Mouse (Mus musculus): Measurements from ENCODE around the gene Zfp39. TPM values are rescaled to one million over a fixed set of nuclear protein-coding genes. Genes with fewer than 3 reads are reported as not detected.
"Not testable (repeated sequence)": the region's sequence is repeated elsewhere in the genome, so short reads cannot be mapped to it uniquely, and the experiment has no call there.

Gene Zfp39
- total RNA-seq, 1 experiment, result 3.0 TPM

DNA sequence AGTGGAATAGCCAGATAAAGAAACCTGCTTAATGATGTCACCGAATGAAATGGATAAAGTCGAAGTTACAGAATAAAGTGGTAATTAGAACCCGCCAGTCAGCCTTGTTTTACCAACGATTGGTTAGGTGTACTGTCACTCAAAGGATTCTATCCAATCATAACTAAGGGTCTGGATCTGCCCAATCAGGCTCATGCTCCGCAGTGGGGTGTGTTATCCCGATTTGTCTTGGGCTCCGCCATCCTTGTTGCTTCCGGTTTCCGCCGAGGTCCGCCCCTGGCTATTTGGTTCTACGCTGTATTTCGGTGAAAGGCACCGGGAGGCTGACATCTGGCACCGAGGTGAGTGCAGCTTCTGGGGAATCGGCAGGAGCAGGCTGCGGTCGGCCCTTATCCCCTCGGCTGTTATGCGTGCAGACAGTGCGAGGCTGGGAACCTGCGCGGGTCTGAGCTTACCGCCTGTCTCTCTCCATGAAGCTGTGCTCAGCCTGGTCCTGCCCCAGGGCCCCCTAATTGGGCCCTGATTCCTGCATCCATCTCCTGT, 57.0 kb downstream of the Zfp39 start, which contains the start of gene Gm12258:
TSS of gene Gm12258 (plus strand) at position 240 of the 543 bp plus-strand sequence.
- Histone ChIP-seq H3K4me3 (ENCODE audit: insufficient read depth in 1 of 2, low read depth in 1 of 2, low read length in 2 of 2, poor library complexity in 1 of 2, severe bottlenecking in 1 of 2) (peak within 1 kb of the TSS; percentile 72 to 90), H3K27ac (ENCODE audit: insufficient read depth, low read depth, low read length, poor library complexity, severe bottlenecking) (no peak within 1 kb of the TSS), H3K36me3 (ENCODE audit: control insufficient read depth, insufficient read depth, low read length, poor library complexity, severe bottlenecking) (no peaks in the 10 kb centered on the region), H3K9me3 (ENCODE audit: control insufficient read depth, insufficient read depth, low read depth, low read length) (no peaks in the 10 kb centered on the region), H3K9ac (ENCODE audit: insufficient read depth, low read depth, low read length, poor library complexity, severe bottlenecking) (peak within 1 kb of the TSS; percentile 70), H3K4me1 (ENCODE audit: control insufficient read depth in 2 of 2, insufficient read depth in 2 of 2, low read length in 2 of 2, poor library complexity in 1 of 2) (no peaks in the 10 kb centered on the region)
- no peak for TF ChIP-seq ZC3H11A (IDR thresholded peaks at IDR 0.05; ENCODE audit: borderline replicate concordance, low read depth, low read length)
- 0 out of 2 replicates have a peak, but pooled peaks have one; percentile 21 for TF ChIP-seq HCFC1 (IDR thresholded peaks at IDR 0.05; ENCODE audit: borderline replicate concordance, insufficient read depth, low read length)
- no peak for TF ChIP-seq MAFK (IDR thresholded peaks at IDR 0.05; ENCODE audit: insufficient read depth, low read depth, low read length)
- peak; percentile 96 for TF ChIP-seq CHD2 (IDR thresholded peaks at IDR 0.05; ENCODE audit: low read depth, low read length)
- TF ChIP-seq ZNF384 (IDR thresholded peaks at IDR 0.05; ENCODE audit: low read depth, low read length), result no peak
- peak; percentile 99 for DNase-seq (ENCODE audit: low read depth, low spot score)
- in situ Hi-C loops (cut with MboI; ENCODE audit: low sequenced_read_pairs in 2 of 2, unreplicated experiment in 2 of 2), result no loop called here

DNA sequence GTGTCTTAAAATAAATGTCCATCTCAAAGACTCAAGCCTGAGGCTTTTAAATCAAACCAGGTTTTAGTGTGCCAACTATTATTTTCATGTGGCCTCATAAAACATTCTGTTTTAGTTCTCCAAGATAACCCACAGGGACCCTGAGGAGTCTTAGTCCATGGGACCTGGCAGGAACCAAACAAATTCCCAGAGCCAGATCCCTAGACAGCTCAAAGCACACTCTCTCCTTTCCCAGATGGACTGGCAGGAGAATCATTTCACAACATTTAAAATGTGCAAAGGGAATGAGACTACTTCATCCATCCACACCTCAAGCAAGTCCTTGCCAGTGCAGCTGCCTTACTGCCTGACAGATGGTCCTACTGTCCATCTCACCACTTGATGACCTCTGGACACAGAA, 65.1 kb downstream of the Zfp39 start, which contains the start of gene Olfr311:
TSS of gene Olfr311 (plus strand) at position 301 of the 400 bp plus-strand sequence.
- H3K4me1 ChIP-seq (ENCODE audit: control insufficient read depth in 2 of 2, insufficient read depth in 2 of 2, low read length in 2 of 2, poor library complexity in 1 of 2); H3K36me3 ChIP-seq (ENCODE audit: control insufficient read depth, insufficient read depth, low read length, poor library complexity, severe bottlenecking); H3K9ac ChIP-seq (ENCODE audit: insufficient read depth, low read depth, low read length, poor library complexity, severe bottlenecking); H3K27ac ChIP-seq (ENCODE audit: insufficient read depth, low read depth, low read length, poor library complexity, severe bottlenecking); in situ Hi-C loops (cut with MboI; ENCODE audit: low sequenced_read_pairs in 2 of 2, unreplicated experiment in 2 of 2); H3K4me3 ChIP-seq (ENCODE audit: insufficient read depth in 1 of 2, low read depth in 1 of 2, low read length in 2 of 2, poor library complexity in 1 of 2, severe bottlenecking in 1 of 2); H3K9me3 ChIP-seq (ENCODE audit: control insufficient read depth, insufficient read depth, low read depth, low read length); DNase-seq (ENCODE audit: low read depth, low spot score): not testable (repeated sequence)

Other genes starting within 250 kb of the Zfp39 start
- not detected in 2 replicates for gene Olfr322, start 245.4 kb downstream of the Zfp39 start, total RNA-seq (2012; rRNA removed)
- gene Olfr320, start 223.1 kb downstream of the Zfp39 start, total RNA-seq (2012; rRNA removed), result not detected in 2 replicates
- gene Olfr319, start 205.1 kb downstream of the Zfp39 start, total RNA-seq (2012; rRNA removed), result not detected in 2 replicates
- gene Olfr318, start 180.2 kb downstream of the Zfp39 start, total RNA-seq (2012; rRNA removed), result not detected in 2 replicates
- not detected in 2 replicates for gene Olfr317, start 165.0 kb downstream of the Zfp39 start, total RNA-seq (2012; rRNA removed)
- not detected in 2 replicates for gene Olfr316, start 151.5 kb downstream of the Zfp39 start, total RNA-seq (2012; rRNA removed)
- not detected in 2 replicates for gene Olfr315, start 131.0 kb downstream of the Zfp39 start, total RNA-seq (2012; rRNA removed)
- gene Olfr314, start 121.3 kb downstream of the Zfp39 start, total RNA-seq (2012; rRNA removed), result not detected in 2 replicates
- 2.3 and 2.7 TPM in 2 replicates for gene Fam183b, start 102.3 kb downstream of the Zfp39 start, total RNA-seq (2012; rRNA removed)
- not detected in 2 replicates for gene Olfr313, start 89.2 kb downstream of the Zfp39 start, total RNA-seq (2012; rRNA removed)
- not detected in 2 replicates for gene Olfr312, start 75.0 kb downstream of the Zfp39 start, total RNA-seq (2012; rRNA removed)
- not detected in 2 replicates for gene Olfr311, start 65.0 kb downstream of the Zfp39 start, total RNA-seq (2012; rRNA removed)
- 3.7 and 4.7 TPM in 2 replicates for gene Gm12258, start 57.1 kb downstream of the Zfp39 start, total RNA-seq (2012; rRNA removed)
- gene 2810021J22Rik, start 37.0 kb downstream of the Zfp39 start, total RNA-seq (2012; rRNA removed), result 5.3 and 5.7 TPM in 2 replicates
- not detected in 2 replicates for gene Btnl10, start 13.7 kb upstream of the Zfp39 start, total RNA-seq (2012; rRNA removed)
- 104 and 115 TPM in 2 replicates for gene Rnf187, start 34.7 kb upstream of the Zfp39 start, total RNA-seq (2012; rRNA removed)
- gene Hist3h2ba, start 44.7 kb upstream of the Zfp39 start, total RNA-seq (2012; rRNA removed), result 109 and 141 TPM in 2 replicates
- 161 and 194 TPM in 2 replicates for gene Hist3h2a, start 50.5 kb upstream of the Zfp39 start, total RNA-seq (2012; rRNA removed)
- 0.40 and 0.74 TPM in 2 replicates for gene Trim17, start 50.5 kb upstream of the Zfp39 start, total RNA-seq (2012; rRNA removed)
- gene Trim11, start 73.9 kb upstream of the Zfp39 start, total RNA-seq (2012; rRNA removed), result 29.6 and 47.4 TPM in 2 replicates
- 0.36 and 0.58 TPM in 2 replicates for gene Obscn, start 232.2 kb upstream of the Zfp39 start, total RNA-seq (2012; rRNA removed)